Mouse (Mus musculus) cerebellum, adult 2 months (tissue): ENCODE data around the gene Slc46a1.

Source experiments
- CTCF ChIP-seq: fragments of 200-500 bp; IDR thresholded peaks from 2 replicates; pipeline ENCODE4 v1.5.1; 2011; ENCODE audit warnings: low read depth, mild to moderate bottlenecking, control low read depth, low read length, moderate library complexity, borderline replicate concordance; ENCODE audit not compliant: insufficient read depth
- POLR2A ChIP-seq: fragments of 200-500 bp; IDR thresholded peaks from 2 replicates; pipeline ENCODE4 v1.6.1; 2011; ENCODE audit warnings: low read length, control low read depth, borderline replicate concordance; ENCODE audit not compliant: insufficient read depth

- TF ChIP-seq CTCF (no peak), POLR2A (no peak)
Observed at GRCm38 (mm10) chr11:78505430-78505829, 39.9 kb downstream of the Slc46a1 start.
